Mouse (Mus musculus): ENCODE data around the gene Rpl34. TPM values are rescaled to one million over a fixed set of nuclear protein-coding genes. Genes with fewer than 3 reads are reported as not detected.

Gene Rpl34
- polyA plus RNA-seq (2015; fragmentation: Nextera tagmentation; extraction: Ambion mirVana), result 561 and 644 TPM in 2 replicates

GRCm38 (mm10) chr3:130730189-130730653, at the start of gene Rpl34:
TSS of gene Rpl34 (minus strand) at chr3:130730398.

DNA sequence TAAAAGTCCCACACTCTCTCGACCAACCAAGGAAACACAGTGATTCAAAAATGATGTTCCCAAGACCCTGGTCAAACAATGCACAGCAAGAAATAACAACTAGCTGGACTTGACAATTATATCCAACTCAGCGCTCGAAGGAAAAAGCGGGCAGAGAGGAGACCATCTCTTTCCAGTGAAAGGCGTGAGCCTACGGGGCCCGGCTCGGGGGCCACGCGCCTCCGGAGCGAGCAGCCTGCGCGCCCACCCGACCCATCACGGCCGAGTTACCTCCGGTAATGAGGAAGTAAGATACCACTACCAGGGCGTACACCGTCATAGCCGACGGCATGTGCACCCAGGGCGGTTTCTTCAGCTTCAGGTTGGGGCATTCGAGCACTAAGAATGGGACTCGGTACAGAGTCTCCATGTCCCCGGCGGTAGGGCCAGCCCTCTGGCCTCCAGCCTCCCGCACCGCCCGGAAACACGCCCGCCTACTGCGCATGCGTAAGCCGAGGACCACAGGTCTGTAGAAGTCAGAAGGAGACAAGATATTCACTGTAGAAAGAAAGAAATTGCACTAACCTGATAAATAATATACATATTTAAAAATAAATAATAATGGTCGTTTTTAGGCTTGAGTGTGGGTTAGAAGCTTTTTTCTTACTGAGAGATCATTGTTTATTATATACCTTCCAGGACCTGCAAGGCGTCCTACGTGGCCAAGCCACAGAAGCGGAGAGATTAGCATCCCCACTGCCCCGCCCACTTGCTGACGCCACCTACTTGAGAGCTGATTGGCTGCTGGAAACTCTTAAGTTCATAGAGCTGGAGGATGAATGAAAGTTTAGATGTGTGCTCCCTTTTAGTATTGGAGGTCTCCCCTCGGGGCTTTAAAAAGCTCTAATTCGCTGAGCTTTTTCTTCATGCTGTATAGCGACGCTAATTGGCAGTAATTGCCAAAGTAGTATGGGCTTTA, 21.0 kb downstream of the Rpl34 start, which contains the start of gene Ostc:
Gene Ostc (minus strand): TSS at position 478 of the 958 bp plus-strand sequence.

Other genes starting within 250 kb of the Rpl34 start
- 0.18 and 0.19 TPM in 2 replicates for gene Etnppl, start 113.0 kb downstream of the Rpl34 start, polyA plus RNA-seq (2015; fragmentation: Nextera tagmentation; extraction: Ambion mirVana)
- 156 and 186 TPM in 2 replicates for gene Ostc, start 21.0 kb downstream of the Rpl34 start, polyA plus RNA-seq (2015; fragmentation: Nextera tagmentation; extraction: Ambion mirVana)

Measured in skeletal muscle tissue, postnatal 0 days (tissue).